Comparison of ENCODE assay signal across 24 mouse cellular contexts in genomic region chr5:25556363-25556762, GRCm38 (mm10). TPM values are rescaled to one million over a fixed set of nuclear protein-coding genes. Genes with fewer than 3 reads are reported as not detected.
DNase-seq lines count a peak whose midpoint lies in the region; TF ChIP-seq lines count a peak whose summit lies in the region.
"Had no signal": no experiment of that assay in that cellular context is flagged by ENCODE, and none has a peak within 500 bp of the region (broad histone marks: within the 10 kb centered on the region; RNA-seq: fewer than 3 reads in every experiment).

No protein-coding gene starts in this region.

- no peak for TF ChIP-seq POLR2A in ES-Bruce4 (IDR thresholded peaks at IDR 0.05; ENCODE audit: insufficient read depth, low read length)

- peak; percentile 65; the same call in 1 of the 2 replicates for TF ChIP-seq EP300 in ES-Bruce4 (IDR thresholded peaks at IDR 0.05; ENCODE audit: insufficient read depth, low read depth, low read length)

- in situ Hi-C loops in ES-E14 (cut with MboI; ENCODE audit: low sequenced_read_pairs in 2 of 2, unreplicated experiment in 2 of 2) = no loop called here

- TF ChIP-seq CTCF in E14TG2a.4 (conservative IDR thresholded peaks at IDR 0.05; ENCODE audit: low read length) = no peak
- no peak for TF ChIP-seq CTCF in ES-Bruce4 (IDR thresholded peaks at IDR 0.05; ENCODE audit: low read depth, low read length)

- no peaks in the 10 kb centered on the region for H3K27me3 ChIP-seq in E14TG2a.4 (ENCODE audit: insufficient read depth, low read length)
- H3K27me3 ChIP-seq in ES-Bruce4 (ENCODE audit: control insufficient read depth, insufficient read depth, low read length, poor library complexity, severe bottlenecking) = no peaks in the 10 kb centered on the region
- H3K27me3 ChIP-seq: embryonic facial prominence, embryonic 12.5 days; forebrain, embryonic 13.5 days; forebrain, embryonic 15.5 days had no signal

- no peak for DNase-seq in ES-E14 (ENCODE audit: low read depth, low spot score)
- peak; percentile 65 for DNase-seq in ZHBTc4 (ENCODE audit: low read depth, low spot score)
- no peak for DNase-seq in lung, postnatal 14 days
- no peak for DNase-seq in cerebellum, adult 9-10 months
- no peak for DNase-seq in right cerebral cortex, postnatal 10 days (ENCODE audit: low spot score in 2 of 2)
- DNase-seq: adrenal gland, adult 2 months; adrenal gland, postnatal 10 days; adrenal gland, postnatal 25 days; cerebellum, adult 11 months; cerebellum, adult 18-20 months; cerebellum, adult 8-10 months; cerebellum, postnatal 10 days; cerebellum, postnatal 25 days had no signal

- H3K27ac ChIP-seq in ES-Bruce4 (ENCODE audit: insufficient read depth, low read length) (peak overlapping the region; percentile 72), ES-E14 (ENCODE audit: insufficient read depth, low read depth, low read length, poor library complexity, severe bottlenecking) (peak overlapping the region; percentile 89)
- H3K27ac ChIP-seq: embryonic facial prominence, embryonic 10.5 days; embryonic facial prominence, embryonic 12.5 days; forebrain, embryonic 13.5 days; forebrain, embryonic 15.5 days had no signal

- H3K4me3 ChIP-seq in E14TG2a.4 (replicated peaks; ENCODE audit: low read length) (peak overlapping the region; percentile 70), ES-Bruce4 (ENCODE audit: low read depth, low read length) (peak overlapping the region; percentile 43), ES-E14 (ENCODE audit: insufficient read depth in 1 of 2, low read depth in 1 of 2, low read length in 2 of 2, poor library complexity in 1 of 2, severe bottlenecking in 1 of 2) (peak overlapping the region; percentile 35 to 68)
- H3K4me3 ChIP-seq: embryonic facial prominence, embryonic 10.5 days; embryonic facial prominence, embryonic 12.5 days; forebrain, embryonic 13.5 days; forebrain, embryonic 15.5 days had no signal

- H3K9me3 ChIP-seq in E14TG2a.4 (ENCODE audit: low read length) = no peaks in the 10 kb centered on the region
- H3K9me3 ChIP-seq in ES-Bruce4 (replicated peaks; ENCODE audit: control insufficient read depth, insufficient read depth, low read length, poor library complexity, severe bottlenecking) = no peaks in the 10 kb centered on the region
- no peaks in the 10 kb centered on the region for H3K9me3 ChIP-seq in ES-E14 (ENCODE audit: control insufficient read depth, insufficient read depth, low read depth, low read length)
- H3K9me3 ChIP-seq: embryonic facial prominence, embryonic 10.5 days; embryonic facial prominence, embryonic 12.5 days; forebrain, embryonic 13.5 days; forebrain, embryonic 15.5 days had no signal

- peak overlapping the region; percentile 5; the same call in 1 of the 2 replicates for H3K9ac ChIP-seq in ES-Bruce4 (ENCODE audit: low read depth, poor library complexity, severe bottlenecking)
- peak overlapping the region; percentile 84; the same call in 1 of the 2 replicates for H3K9ac ChIP-seq in ES-E14 (ENCODE audit: insufficient read depth, low read depth, low read length, poor library complexity, severe bottlenecking)
- H3K9ac ChIP-seq: embryonic facial prominence, embryonic 12.5 days; forebrain, embryonic 13.5 days; forebrain, embryonic 15.5 days had no signal

- H3K4me1 ChIP-seq in E14TG2a.4 (replicated peaks; ENCODE audit: low read depth, low read length) = peaks cover 65% of the 10 kb centered on the region
- H3K4me1 ChIP-seq in ES-Bruce4 (ENCODE audit: control insufficient read depth, insufficient read depth, low read length) = peaks cover 2% of the 10 kb centered on the region
- H3K4me1 ChIP-seq in ES-E14 (ENCODE audit: control insufficient read depth in 2 of 2, insufficient read depth in 2 of 2, low read length in 2 of 2, poor library complexity in 1 of 2) = peaks cover 14 to 15% of the 10 kb centered on the region in 2 experiments
- H3K4me1 ChIP-seq: embryonic facial prominence, embryonic 10.5 days; embryonic facial prominence, embryonic 12.5 days; forebrain, embryonic 13.5 days; forebrain, embryonic 15.5 days had no signal

- H3K36me3 ChIP-seq in E14TG2a.4 (ENCODE audit: insufficient read depth, low read length) (no peaks in the 10 kb centered on the region), ES-Bruce4 (ENCODE audit: control insufficient read depth, insufficient read depth, low read length, poor library complexity, severe bottlenecking) (no peaks in the 10 kb centered on the region), ES-E14 (ENCODE audit: control insufficient read depth, insufficient read depth, low read length, poor library complexity, severe bottlenecking) (no peaks in the 10 kb centered on the region)
- H3K36me3 ChIP-seq: embryonic facial prominence, embryonic 10.5 days; embryonic facial prominence, embryonic 12.5 days; forebrain, embryonic 15.5 days had no signal

TF ChIP-seq in ES-E14, 5 proteins besides CTCF, POLR2A, EP300 and RAD21:
- no peak for TF ChIP-seq ZNF384 (IDR thresholded peaks at IDR 0.05; ENCODE audit: low read depth, low read length)
- no peak for TF ChIP-seq MAFK (IDR thresholded peaks at IDR 0.05; ENCODE audit: insufficient read depth, low read depth, low read length)
- no peak for TF ChIP-seq CHD2 (IDR thresholded peaks at IDR 0.05; ENCODE audit: low read depth, low read length)
- TF ChIP-seq HCFC1 (IDR thresholded peaks at IDR 0.05; ENCODE audit: borderline replicate concordance, insufficient read depth, low read length) = no peak
- TF ChIP-seq ZC3H11A (IDR thresholded peaks at IDR 0.05; ENCODE audit: borderline replicate concordance, low read depth, low read length) = no peak

RNA-seq across cellular contexts. Expression of gene Cct8l1, which starts 40.5 kb away (rescaled TPM):
- not detected in 2 replicates for polyA plus RNA-seq in ES-Bruce4 (2011; ENCODE audit: insufficient read depth, insufficient read length, low read depth, missing spikeins)
- 0.21 and 0.22 TPM in 2 replicates for total RNA-seq in ES-E14 (2012; rRNA removed)
- total RNA-seq: adrenal gland, adult 2 months; adrenal gland, postnatal 10 days; adrenal gland, postnatal 25 days; adrenal gland, postnatal 4 days; MEL had no signal
- polyA plus RNA-seq: adrenal gland, adult 2 months; C2C12; embryonic facial prominence, embryonic 12.5 days; embryonic facial prominence, embryonic 14.5 days; forebrain, embryonic 11.5 days; forebrain, embryonic 13.5 days; forebrain, embryonic 15.5 days had no signal

RNA-seq across cellular contexts. Expression of gene Kmt2c, which starts 57.8 kb away (rescaled TPM):
- polyA plus RNA-seq in ES-Bruce4 (2011; ENCODE audit: insufficient read depth, insufficient read length, low read depth, missing spikeins) = 24.4 and 27.1 TPM in 2 replicates
- 50.6 and 56.7 TPM in 2 replicates for total RNA-seq in ES-E14 (2012; rRNA removed)
